Mouse (Mus musculus) C2C12 (cell line): ENCODE results near the gene Gm10220. TPM values are rescaled to one million over a fixed set of nuclear protein-coding genes. Genes with fewer than 3 reads are reported as not detected.

Experiments used
- H3K27me3 ChIP-seq: one replicate; pipeline ENCODE4 v1.6.1; 2011; ENCODE audit not compliant: control insufficient read depth, insufficient read depth, insufficient read length
- H3K36me3 ChIP-seq: one replicate; pipeline ENCODE4 v1.6.1; 2011; ENCODE audit not compliant: control insufficient read depth, insufficient read depth
- H3K4me3 ChIP-seq: one replicate; pipeline ENCODE4 v1.5.1; 2011; ENCODE audit warnings: mild to moderate bottlenecking, control low read depth; ENCODE audit not compliant: poor library complexity, insufficient read depth, severe bottlenecking
- H3K79me2 ChIP-seq: one replicate; pipeline ENCODE4 v1.6.1; 2011; ENCODE audit not compliant: control insufficient read depth, insufficient read depth
- H3K79me3 ChIP-seq: one replicate; pipeline ENCODE4 v1.6.1; 2011; ENCODE audit warnings: low read depth, control low read depth
- H3ac ChIP-seq: one replicate; pipeline ENCODE3; 2011; ENCODE audit warnings: low read depth; ENCODE audit not compliant: control insufficient read depth, insufficient read length
- USF1 ChIP-seq: IDR thresholded peaks from one replicate; pipeline ENCODE4 v1.6.1; 2011; ENCODE audit warnings: low read depth, mild to moderate bottlenecking, control low read depth, moderate library complexity
- polyA plus RNA-seq: library from polyadenylated mRNA; unstranded; fragments of >200 nt; fragmentation: generic; extraction: Trizol; gene quantifications from one replicate; pipeline ENCODE4 v1.2.1, GENCODE M21; 2012; ENCODE audit warnings: missing spikeins

Gene Gm10220
- polyA plus RNA-seq, 1 experiment: not detected

DNA sequence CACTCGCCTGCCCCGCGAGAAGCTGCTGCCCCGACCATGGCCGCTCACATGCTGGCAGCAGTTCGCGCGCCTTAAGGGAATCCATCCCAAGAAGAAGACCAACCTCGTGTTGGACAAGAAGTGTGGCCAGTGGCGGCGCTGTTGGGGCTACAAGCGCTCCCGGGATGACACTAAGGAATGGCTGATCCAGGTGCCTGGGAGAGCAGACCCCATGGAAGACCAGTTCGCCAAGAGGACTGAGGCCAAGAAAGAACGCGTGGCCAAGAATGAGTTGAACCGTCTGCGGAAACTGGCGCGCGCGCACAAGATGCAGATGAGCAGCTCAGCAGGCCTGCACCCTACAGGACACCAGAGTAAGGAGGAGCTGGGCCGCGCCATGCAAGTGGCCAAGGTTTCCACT, 50.5 kb downstream of the Gm10220 start:
- H3ac ChIP-seq: no peak overlapping the region
- H3K79me2 ChIP-seq: no peaks in the 10 kb centered on the region
- H3K36me3 ChIP-seq: no peaks in the 10 kb centered on the region
- no peaks in the 10 kb centered on the region for H3K79me3 ChIP-seq
- H3K4me3 ChIP-seq: no peak overlapping the region
- H3K27me3 ChIP-seq: no peaks in the 10 kb centered on the region
- TF ChIP-seq USF1: no peak

Other genes with a start within 250 kb of the Gm10220 start
- gene Gm21663, start 179.0 kb downstream of the Gm10220 start, polyA plus RNA-seq: not detected
- gene Gm21671, start 167.0 kb downstream of the Gm10220 start, polyA plus RNA-seq: not detected
- gene Gm21680, start 148.8 kb downstream of the Gm10220 start, polyA plus RNA-seq: not detected
- not detected for gene Gm21698, start 132.8 kb downstream of the Gm10220 start, polyA plus RNA-seq
- gene Gm1979, start 116.6 kb downstream of the Gm10220 start, polyA plus RNA-seq: not detected
- gene Gm5862, start 98.5 kb downstream of the Gm10220 start, polyA plus RNA-seq: not detected
- 0.01 TPM for gene Speer4a, start 81.9 kb downstream of the Gm10220 start, polyA plus RNA-seq
- not detected for gene Gm7347, start 62.8 kb downstream of the Gm10220 start, polyA plus RNA-seq
- gene Gm10471, start 32.1 kb downstream of the Gm10220 start, polyA plus RNA-seq: not detected
- gene 5031410I06Rik, start 16.1 kb downstream of the Gm10220 start, polyA plus RNA-seq: not detected
- not detected for gene Gm7361, start 136.3 kb upstream of the Gm10220 start, polyA plus RNA-seq